Mouse (Mus musculus) heart, embryonic 11.5 days (tissue): ENCODE measurements around the gene Chga. TPM values are rescaled to one million over a fixed set of nuclear protein-coding genes. Genes with fewer than 3 reads are reported as not detected.

Experiments used
- ATAC-seq: fragments of 200-750 bp; cut with Nextera tagmentation; replicated peaks from 2 replicates; pipeline ENCODE4 v1.8.0; 2017; ENCODE audit warnings: moderate library complexity; ENCODE audit not compliant: insufficient number of reproducible peaks, low FRiP score, low TSS enrichment
- H3K27ac ChIP-seq: fragments of 300-500 bp; sonication (generic); 2 replicates; pipeline ENCODE4 v1.5.1; 2014; ENCODE audit warnings: mild to moderate bottlenecking, low read depth, low read length
- H3K27me3 ChIP-seq: fragments of 300-500 bp; sonication (generic); 2 replicates; pipeline ENCODE4 v1.6.1; 2014; ENCODE audit warnings: mild to moderate bottlenecking, low read length, mixed read lengths; ENCODE audit not compliant: control insufficient read depth, insufficient read depth
- H3K36me3 ChIP-seq: fragments of 300-500 bp; sonication (generic); 2 replicates; pipeline ENCODE4 v1.6.1; 2014; ENCODE audit warnings: mild to moderate bottlenecking, low read length, moderate library complexity, mixed read lengths; ENCODE audit not compliant: control insufficient read depth, insufficient read depth
- H3K4me1 ChIP-seq: fragments of 300-500 bp; sonication (generic); 2 replicates; pipeline ENCODE4 v1.6.1; 2014; ENCODE audit warnings: low read length; ENCODE audit not compliant: control insufficient read depth, insufficient read depth
- H3K4me2 ChIP-seq: fragments of 300-500 bp; sonication (generic); 2 replicates; pipeline ENCODE4 v1.6.1; 2014; ENCODE audit warnings: mild to moderate bottlenecking, moderate library complexity
- H3K4me3 ChIP-seq: fragments of 300-500 bp; sonication (generic); 2 replicates; pipeline ENCODE4 v1.5.1; 2014; ENCODE audit warnings: low read depth, low read length
- H3K9ac ChIP-seq: fragments of 300-500 bp; sonication (generic); 2 replicates; pipeline ENCODE4 v1.6.1; 2014; ENCODE audit warnings: mild to moderate bottlenecking, low read depth, low read length, moderate library complexity
- H3K9me3 ChIP-seq: fragments of 300-500 bp; sonication (generic); replicated peaks from 2 replicates; pipeline ENCODE4 v1.6.1; 2016; ENCODE audit warnings: low read length; ENCODE audit not compliant: control insufficient read depth
- WGBS: fragments of 180-500 bp; shearing (Covaris S2); extraction: QIAGEN DNeasy Blood & Tissue Kit; methylation state at CpG from one replicate; pipeline ENCODE4 v1.1.7; 2014; ENCODE audit not compliant: insufficient replicate concordance; 5-methylcytosine and 5-hydroxymethylcytosine counted together
- polyA plus RNA-seq: library from polyadenylated mRNA; unstranded; fragments of >200 nt; fragmentation: Nextera tagmentation; extraction: Ambion mirVana; gene quantifications from 2 replicates; pipeline ENCODE4 v1.2.1, GENCODE M21; 2014

Chga gene
- polyA plus RNA-seq = 0.27 TPM in 1 of 2 replicates, not detected in the other

DNA sequence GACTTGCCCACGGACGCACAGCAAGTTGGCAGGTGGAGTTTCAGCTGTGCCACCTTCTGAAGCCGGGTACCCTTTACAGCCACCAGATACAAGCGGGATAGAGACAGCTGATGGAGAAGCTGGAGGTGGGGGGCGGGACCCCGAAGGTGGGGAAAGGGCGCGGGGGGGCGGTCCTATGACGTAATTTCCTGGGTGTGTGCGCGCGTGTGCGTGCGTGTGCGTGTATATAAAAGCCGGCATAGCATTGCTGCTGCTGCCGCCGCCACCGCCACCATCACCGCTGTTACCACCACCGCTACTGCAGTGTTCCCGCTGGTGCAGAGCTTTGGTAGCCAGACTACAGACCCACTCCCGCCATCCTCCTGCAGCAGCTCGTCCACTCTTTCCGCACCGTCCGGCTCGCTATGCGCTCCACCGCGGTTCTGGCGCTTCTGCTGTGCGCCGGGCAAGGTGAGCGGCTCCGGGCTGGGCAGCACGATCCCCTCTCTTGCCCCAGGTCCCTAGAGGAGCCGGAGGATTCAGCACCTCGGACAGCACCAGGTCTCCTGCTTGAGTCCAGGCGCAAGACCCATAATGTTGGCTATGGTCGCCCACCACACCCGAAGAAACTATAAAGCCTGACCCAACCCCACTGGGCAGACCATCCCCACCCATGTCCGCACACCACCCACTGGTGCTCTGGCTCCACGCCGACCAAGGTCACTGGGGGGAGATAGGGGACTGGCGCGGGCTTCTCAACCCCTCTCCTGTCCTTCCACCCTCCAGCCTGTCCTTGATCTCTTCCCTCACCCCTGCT, at the start of gene Chga:
Chga (plus strand) TSS at position 249 of the 796 bp plus-strand sequence.
- Histone ChIP-seq H3K27ac (no peak within 1 kb of the TSS), H3K9me3 (no peaks in the 10 kb centered on the region), H3K36me3 (no peaks in the 10 kb centered on the region), H3K4me3 (peak within 1 kb of the TSS; percentile 8; the same call in 1 of the 2 replicates), H3K9ac (no peak within 1 kb of the TSS), H3K4me2 (peak within 1 kb of the TSS; percentile 51), H3K4me1 (no peaks in the 10 kb centered on the region), H3K27me3 (peaks cover 41% of the 10 kb centered on the region)
- no peak for ATAC-seq
- 2% methylated on average over 48 of the region's 48 CpGs for WGBS

DNA sequence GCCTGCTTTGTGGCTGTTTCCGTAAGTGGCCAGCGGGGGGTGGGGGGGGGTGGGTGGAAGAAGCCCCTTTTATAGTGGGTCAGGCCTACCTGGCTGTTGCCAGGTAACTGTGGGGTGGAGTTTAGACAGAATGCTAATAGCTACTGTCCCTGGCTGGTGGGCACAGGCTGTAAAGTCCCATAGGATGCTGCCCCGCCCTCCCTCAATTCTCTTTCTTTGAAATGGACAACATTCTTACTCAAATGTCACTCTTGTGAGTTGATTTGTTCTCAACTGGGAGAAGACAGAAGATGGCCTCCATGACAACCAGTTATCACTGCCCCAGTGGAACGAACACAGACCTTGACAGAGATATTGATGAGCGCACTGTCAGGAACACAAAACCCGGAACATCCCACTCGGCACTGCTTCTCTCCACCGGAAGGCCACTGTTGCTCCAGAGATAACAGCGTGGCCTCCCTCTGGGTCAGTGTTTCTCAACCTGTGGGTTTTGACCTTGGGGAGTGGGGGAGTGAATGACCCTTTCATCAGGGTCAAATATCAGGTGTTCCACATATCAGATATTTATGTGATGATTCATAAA, 49.5 kb upstream of the Chga start:
- no peak overlapping the region for H3K9ac ChIP-seq
- no peak for ATAC-seq
- 61% methylated on average over 9 of the region's 9 CpGs for WGBS
- no peak overlapping the region for H3K27ac ChIP-seq
- H3K4me2 ChIP-seq = no peak overlapping the region
- H3K9me3 ChIP-seq = no peaks in the 10 kb centered on the region
- H3K4me1 ChIP-seq = no peaks in the 10 kb centered on the region
- no peaks in the 10 kb centered on the region for H3K36me3 ChIP-seq
- H3K27me3 ChIP-seq = no peaks in the 10 kb centered on the region
- H3K4me3 ChIP-seq = no peak overlapping the region

DNA sequence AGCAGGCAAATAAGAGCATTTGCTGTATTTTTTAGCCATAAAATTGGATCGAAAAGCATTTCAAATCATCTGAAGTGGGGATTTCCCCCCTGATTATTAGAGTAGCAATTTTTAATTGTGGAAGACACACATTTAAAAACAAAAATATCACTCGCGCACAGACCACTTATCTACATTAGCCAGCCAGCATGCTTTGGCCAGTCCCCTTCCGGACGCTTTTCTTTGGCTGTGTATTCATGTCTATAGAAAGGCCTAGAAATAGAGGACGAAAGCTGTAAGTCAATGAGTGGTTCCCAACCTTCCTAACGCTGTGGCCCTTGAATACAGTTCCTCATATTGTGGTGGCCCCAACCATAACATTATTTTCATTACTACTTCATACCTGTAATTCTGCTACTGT, 48.8 kb upstream of the Chga start:
- H3K9ac ChIP-seq = no peak overlapping the region
- WGBS = 87% methylated on average over 7 of the region's 7 CpGs
- no peak for ATAC-seq
- no peak overlapping the region for H3K27ac ChIP-seq
- H3K4me1 ChIP-seq = no peaks in the 10 kb centered on the region
- no peak overlapping the region for H3K4me3 ChIP-seq
- no peaks in the 10 kb centered on the region for H3K9me3 ChIP-seq
- H3K4me2 ChIP-seq = no peak overlapping the region
- no peaks in the 10 kb centered on the region for H3K36me3 ChIP-seq
- H3K27me3 ChIP-seq = no peaks in the 10 kb centered on the region

DNA sequence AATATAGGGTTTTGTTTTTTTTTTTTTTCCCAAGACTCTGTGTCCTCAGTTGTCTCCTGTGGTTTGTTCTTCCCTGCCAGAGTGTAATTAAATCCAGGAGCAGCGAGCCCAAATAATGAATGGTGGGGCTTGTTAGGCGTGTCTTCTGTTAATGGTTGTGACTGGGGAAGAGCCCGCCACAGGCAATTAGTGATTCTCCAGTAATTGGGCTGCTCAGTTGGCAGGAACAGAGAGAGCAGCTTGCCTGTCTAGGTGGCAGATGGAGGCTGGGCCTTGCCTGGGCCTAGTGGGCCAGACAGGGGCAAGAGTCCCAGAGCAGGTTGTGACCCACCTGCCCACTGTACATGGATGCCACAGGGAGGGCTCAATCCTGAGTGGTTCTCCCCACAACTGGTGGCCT, 43.4 kb upstream of the Chga start:
- Histone ChIP-seq H3K27ac (no peak overlapping the region), H3K36me3 (no peaks in the 10 kb centered on the region), H3K27me3 (no peaks in the 10 kb centered on the region), H3K4me2 (no peak overlapping the region), H3K4me1 (no peaks in the 10 kb centered on the region), H3K4me3 (no peak overlapping the region), H3K9me3 (no peaks in the 10 kb centered on the region), H3K9ac (no peak overlapping the region)
- no peak for ATAC-seq
- 64% methylated on average over 3 of the region's 3 CpGs for WGBS

DNA sequence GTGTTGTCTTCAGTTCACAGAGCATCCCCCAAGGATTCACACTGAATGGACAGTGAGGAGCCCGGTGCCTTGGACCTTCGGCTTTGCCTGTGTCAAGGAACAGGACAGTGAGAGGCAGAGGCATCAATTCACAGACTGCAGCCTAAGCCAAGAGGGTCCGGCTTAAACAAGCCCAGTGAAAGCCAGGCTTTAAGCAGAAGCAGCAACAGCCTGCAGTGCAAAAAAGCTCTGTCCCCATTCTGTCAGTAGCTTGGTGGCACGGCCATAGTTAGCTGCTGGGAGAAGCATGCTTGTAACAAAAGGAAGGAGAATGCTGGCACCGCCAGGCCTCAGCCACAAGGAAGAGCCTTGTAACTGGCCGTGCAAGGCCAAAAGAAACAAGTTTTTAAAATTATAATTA, 40.6 kb upstream of the Chga start:
- Histone ChIP-seq H3K4me3 (no peak overlapping the region), H3K27ac (no peak overlapping the region), H3K27me3 (no peaks in the 10 kb centered on the region), H3K4me1 (no peaks in the 10 kb centered on the region), H3K9ac (no peak overlapping the region), H3K4me2 (no peak overlapping the region), H3K36me3 (no peaks in the 10 kb centered on the region), H3K9me3 (no peaks in the 10 kb centered on the region)
- WGBS = 72% methylated on average over 6 of the region's 6 CpGs
- ATAC-seq = no peak

- no peaks in the 10 kb centered on the region for H3K9me3 ChIP-seq
- 82% methylated on average over 6 of the region's 6 CpGs for WGBS
These were observed 40.0 kb upstream of the Chga start for GRCm38 (mm10) chr12:102514751-102515150.

DNA sequence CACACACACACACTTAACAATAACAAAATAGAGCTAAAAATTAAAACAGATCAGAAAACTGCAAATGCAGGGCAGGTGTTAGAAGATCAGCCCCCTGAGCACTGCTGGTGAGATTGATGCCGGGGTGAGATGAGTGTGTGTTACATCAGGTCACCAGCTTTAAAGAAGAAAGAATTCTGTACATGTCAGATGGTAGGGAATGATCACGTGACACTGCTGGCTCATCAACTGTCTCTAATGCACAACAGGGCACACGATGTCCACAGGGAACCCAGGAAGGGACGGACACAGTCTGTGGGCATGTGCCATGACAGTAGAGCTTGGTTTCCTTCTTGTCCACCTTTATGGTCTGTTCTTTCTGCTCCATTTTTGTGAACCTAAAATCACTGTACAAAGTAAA, 38.6 kb upstream of the Chga start:
- H3K27me3 ChIP-seq = no peaks in the 10 kb centered on the region
- no peak overlapping the region for H3K9ac ChIP-seq
- no peak overlapping the region for H3K27ac ChIP-seq
- no peak overlapping the region for H3K4me3 ChIP-seq
- no peaks in the 10 kb centered on the region for H3K36me3 ChIP-seq
- WGBS = 76% methylated on average over 4 of the region's 4 CpGs
- ATAC-seq = no peak
- no peaks in the 10 kb centered on the region for H3K9me3 ChIP-seq
- no peak overlapping the region for H3K4me2 ChIP-seq
- H3K4me1 ChIP-seq = no peaks in the 10 kb centered on the region

More at GRCm38 (mm10) chr12:102514751-102515150, 40.0 kb upstream of the Chga start:
- Histone ChIP-seq H3K27me3 (no peaks in the 10 kb centered on the region), H3K36me3 (no peaks in the 10 kb centered on the region), H3K4me1 (no peaks in the 10 kb centered on the region), H3K4me3 (no peak overlapping the region), H3K9ac (no peak overlapping the region), H3K4me2 (no peak overlapping the region), H3K27ac (no peak overlapping the region)
- ATAC-seq = no peak

- no peaks in the 10 kb centered on the region for H3K4me1 ChIP-seq
- no peak overlapping the region for H3K27ac ChIP-seq
- no peak overlapping the region for H3K9ac ChIP-seq
- H3K9me3 ChIP-seq = no peaks in the 10 kb centered on the region
- 81% methylated on average over 13 of the region's 13 CpGs for WGBS
- H3K36me3 ChIP-seq = no peaks in the 10 kb centered on the region
- H3K4me2 ChIP-seq = no peak overlapping the region
- no peak for ATAC-seq
- no peak overlapping the region for H3K4me3 ChIP-seq
- no peaks in the 10 kb centered on the region for H3K27me3 ChIP-seq
These were observed 37.1 kb upstream of the Chga start for GRCm38 (mm10) chr12:102517647-102518046.
